Mouse (Mus musculus) CH12.LX (cell line): Measurements from ENCODE around the gene Plekhn1. TPM values are rescaled to one million over a fixed set of nuclear protein-coding genes. Genes with fewer than 3 reads are reported as not detected.

ENCODE experiments used
- DNase-seq: peaks from one replicate; pipeline ENCODE4 v3.0.0-alpha.2; 2013; ENCODE audit errors: extremely low read depth
- H3K27ac ChIP-seq: 2 replicates; pipeline ENCODE4 v1.5.1; 2012; ENCODE audit warnings: low read depth, mild to moderate bottlenecking, control low read depth, moderate library complexity; ENCODE audit not compliant: insufficient read depth
- H3K27me3 ChIP-seq: replicated peaks from 2 replicates; pipeline ENCODE3; 2012; ENCODE audit warnings: inconsistent platforms
- H3K36me3 ChIP-seq, 2 experiments: replicated peaks in 1 of 2; 2 replicates each; pipeline versions ENCODE3 to v1.6.1; 2012; ENCODE audit warnings: inconsistent platforms in 1 of 2, low read length in 1 of 2, mild to moderate bottlenecking in 1 of 2, mixed read lengths in 1 of 2, moderate library complexity in 1 of 2; ENCODE audit not compliant: control insufficient read depth in 1 of 2, insufficient read depth in 1 of 2
- H3K4me1 ChIP-seq, 2 experiments: 2 replicates each; pipeline ENCODE4 v1.6.1; 2012; ENCODE audit warnings: inconsistent platforms in 1 of 2, moderate library complexity in 1 of 2; ENCODE audit not compliant: insufficient read depth in 2 of 2, control insufficient read depth in 1 of 2
- H3K4me2 ChIP-seq: 2 replicates; pipeline ENCODE4 v1.6.1; 2012; ENCODE audit warnings: low read depth, mild to moderate bottlenecking, control low read depth; ENCODE audit not compliant: poor library complexity, insufficient read depth, severe bottlenecking
- H3K4me3 ChIP-seq, 3 experiments: fragments of 150-350 bp in 1 of 3; sonication (generic) in 1 of 3; replicated peaks in 1 of 3; 2 replicates each; pipeline versions ENCODE3 to v1.5.1; 2011 to 2012; ENCODE audit warnings: low read depth in 2 of 3, low read length in 2 of 3, mild to moderate bottlenecking in 2 of 3, moderate library complexity in 2 of 3, control low read depth in 1 of 3, improper control_type of control experiment in 1 of 3, inconsistent platforms in 1 of 3, mixed read lengths in 1 of 3; ENCODE audit not compliant: poor library complexity in 1 of 3
- H3K79me2 ChIP-seq: replicated peaks from 2 replicates; pipeline ENCODE4 v1.6.1; 2012; ENCODE audit warnings: mild to moderate bottlenecking, moderate library complexity; ENCODE audit not compliant: control insufficient read depth, poor library complexity, insufficient read depth, severe bottlenecking; ENCODE audit errors: extremely low read depth
- H3K9ac ChIP-seq: 2 replicates; pipeline ENCODE4 v1.6.1; 2012; ENCODE audit warnings: low read depth, mild to moderate bottlenecking, control low read depth, moderate library complexity; ENCODE audit not compliant: insufficient read depth
- H3K9me3 ChIP-seq: replicated peaks from 2 replicates; pipeline ENCODE3; 2012; ENCODE audit warnings: low read length, inconsistent platforms, mixed read lengths
- BHLHE40 ChIP-seq: IDR thresholded peaks from 2 replicates; pipeline ENCODE4 v1.6.1; 2011; ENCODE audit warnings: mild to moderate bottlenecking, low read depth, low read length, improper control_type of control experiment
- CHD1 ChIP-seq: IDR thresholded peaks from 2 replicates; pipeline ENCODE4 v1.6.1; 2012; ENCODE audit warnings: low read depth, low read length, improper control_type of control experiment, inconsistent platforms
- CHD2 ChIP-seq: IDR thresholded peaks from 2 replicates; pipeline ENCODE4 v1.6.1; 2011; ENCODE audit warnings: low read length, improper control_type of control experiment
- CTCF ChIP-seq, 2 experiments: IDR thresholded peaks in 1 of 2; conservative IDR thresholded peaks in 1 of 2; 2 replicates each; pipeline ENCODE4 v1.5.1; 2011 to 2012; ENCODE audit warnings: low read depth in 2 of 2, low read length in 2 of 2, improper control_type of control experiment in 1 of 2, inconsistent platforms in 1 of 2, mild to moderate bottlenecking in 1 of 2, moderate library complexity in 1 of 2
- E2F4 ChIP-seq: IDR thresholded peaks from 2 replicates; pipeline ENCODE4 v1.6.1; 2011; ENCODE audit warnings: low read depth, low read length, improper control_type of control experiment; ENCODE audit not compliant: insufficient replicate concordance
- ELF1 ChIP-seq: IDR thresholded peaks from 2 replicates; pipeline ENCODE4 v1.6.1; 2014; ENCODE audit warnings: low read depth, mild to moderate bottlenecking, inconsistent platforms, low read length, improper control_type of control experiment
- EP300 ChIP-seq: IDR thresholded peaks from 2 replicates; pipeline ENCODE4 v1.6.1; 2011; ENCODE audit warnings: low read length, improper control_type of control experiment
- ETS1 ChIP-seq: conservative IDR thresholded peaks from 2 replicates; pipeline ENCODE4 v1.6.1; 2012; ENCODE audit warnings: low read depth, mild to moderate bottlenecking, inconsistent platforms, low read length, improper control_type of control experiment, moderate library complexity
- GABPA ChIP-seq: IDR thresholded peaks from 2 replicates; pipeline ENCODE4 v1.6.1; 2012; ENCODE audit warnings: low read depth, low read length, improper control_type of control experiment, inconsistent platforms; ENCODE audit not compliant: insufficient replicate concordance
- HCFC1 ChIP-seq: IDR thresholded peaks from 2 replicates; pipeline ENCODE4 v1.6.1; 2012; ENCODE audit warnings: low read depth, mild to moderate bottlenecking, inconsistent platforms, low read length, improper control_type of control experiment
- IRF4 ChIP-seq: IDR thresholded peaks from 2 replicates; pipeline ENCODE4 v1.6.1; 2014; ENCODE audit warnings: low read depth, mild to moderate bottlenecking, inconsistent platforms, low read length, improper control_type of control experiment
- JUN ChIP-seq: IDR thresholded peaks from 2 replicates; pipeline ENCODE4 v1.6.1; 2011; ENCODE audit warnings: low read depth, mild to moderate bottlenecking, low read length, improper control_type of control experiment, moderate library complexity; ENCODE audit not compliant: insufficient read depth
- JUND ChIP-seq: conservative IDR thresholded peaks from 2 replicates; pipeline ENCODE4 v1.6.1; 2011; ENCODE audit warnings: low read depth, low read length, improper control_type of control experiment
- KAT2A ChIP-seq: IDR thresholded peaks from 2 replicates; pipeline ENCODE4 v1.6.1; 2012; ENCODE audit warnings: low read length, improper control_type of control experiment, inconsistent platforms; ENCODE audit not compliant: insufficient replicate concordance
- MAFK ChIP-seq: IDR thresholded peaks from 2 replicates; pipeline ENCODE4 v1.6.1; 2011; ENCODE audit warnings: low read length, improper control_type of control experiment; ENCODE audit not compliant: insufficient replicate concordance
- MAX ChIP-seq: IDR thresholded peaks from 2 replicates; pipeline ENCODE4 v1.6.1; 2011; ENCODE audit warnings: low read length, improper control_type of control experiment
- MAZ ChIP-seq: IDR thresholded peaks from 2 replicates; pipeline ENCODE4 v1.6.1; 2012; ENCODE audit warnings: low read depth, mild to moderate bottlenecking, inconsistent platforms, low read length, improper control_type of control experiment, moderate library complexity
- MEF2A ChIP-seq: IDR thresholded peaks from 2 replicates; pipeline ENCODE4 v1.6.1; 2014; ENCODE audit warnings: low read depth, mild to moderate bottlenecking, inconsistent platforms, low read length, improper control_type of control experiment, borderline replicate concordance
- MXI1 ChIP-seq: IDR thresholded peaks from 2 replicates; pipeline ENCODE4 v1.6.1; 2011; ENCODE audit warnings: mild to moderate bottlenecking, low read depth, low read length, improper control_type of control experiment
- MYC ChIP-seq: IDR thresholded peaks from 2 replicates; pipeline ENCODE4 v1.6.1; 2011; ENCODE audit warnings: low read depth, mild to moderate bottlenecking, improper control_type of control experiment, low read length
- NELFE ChIP-seq: IDR thresholded peaks from 2 replicates; pipeline ENCODE4 v1.6.1; 2011; ENCODE audit warnings: low read depth, low read length, improper control_type of control experiment
- NRF1 ChIP-seq: IDR thresholded peaks from 2 replicates; pipeline ENCODE4 v1.6.1; 2014; ENCODE audit warnings: low read depth, mild to moderate bottlenecking, inconsistent platforms, low read length, improper control_type of control experiment, moderate library complexity
- PAX5 ChIP-seq: IDR thresholded peaks from 2 replicates; pipeline ENCODE4 v1.6.1; 2012; ENCODE audit warnings: low read length, inconsistent platforms, mixed read lengths
- POLR2A ChIP-seq: IDR thresholded peaks from 2 replicates; pipeline ENCODE4 v1.6.1; 2011; ENCODE audit warnings: low read depth, mild to moderate bottlenecking, improper control_type of control experiment, low read length
- POLR2AphosphoS2 ChIP-seq: IDR thresholded peaks from 2 replicates; pipeline ENCODE4 v1.6.1; 2011; ENCODE audit warnings: low read depth, low read length, improper control_type of control experiment
- RAD21 ChIP-seq: IDR thresholded peaks from 2 replicates; pipeline ENCODE4 v1.6.1; 2011; ENCODE audit warnings: low read depth, mild to moderate bottlenecking, low read length, improper control_type of control experiment, moderate library complexity
- RCOR1 ChIP-seq: conservative IDR thresholded peaks from 2 replicates; pipeline ENCODE4 v1.6.1; 2012; ENCODE audit warnings: low read depth, mild to moderate bottlenecking, inconsistent platforms, low read length, improper control_type of control experiment
- SIN3A ChIP-seq: IDR thresholded peaks from 2 replicates; pipeline ENCODE4 v1.6.1; 2012; ENCODE audit warnings: low read length, improper control_type of control experiment, inconsistent platforms
- SMC3 ChIP-seq: IDR thresholded peaks from 2 replicates; pipeline ENCODE4 v1.6.1; 2011; ENCODE audit warnings: low read depth, low read length, improper control_type of control experiment
- TBP ChIP-seq: conservative IDR thresholded peaks from 2 replicates; pipeline ENCODE4 v1.6.1; 2011; ENCODE audit warnings: low read depth, low read length, improper control_type of control experiment
- TCF12 ChIP-seq: IDR thresholded peaks from 2 replicates; pipeline ENCODE4 v1.6.1; 2014; ENCODE audit warnings: low read depth, mild to moderate bottlenecking, inconsistent platforms, low read length, improper control_type of control experiment
- UBTF ChIP-seq: IDR thresholded peaks from 2 replicates; pipeline ENCODE4 v1.6.1; 2012; ENCODE audit warnings: low read depth, mild to moderate bottlenecking, inconsistent platforms, low read length, improper control_type of control experiment, moderate library complexity
- USF1 ChIP-seq: IDR thresholded peaks from 2 replicates; pipeline ENCODE4 v1.6.1; 2014; ENCODE audit warnings: low read depth, mild to moderate bottlenecking, inconsistent platforms, low read length, improper control_type of control experiment
- USF2 ChIP-seq: conservative IDR thresholded peaks from 2 replicates; pipeline ENCODE4 v1.6.1; 2011; ENCODE audit warnings: low read depth, low read length, improper control_type of control experiment
- ZC3H11A ChIP-seq: IDR thresholded peaks from 2 replicates; pipeline ENCODE4 v1.6.1; 2012; ENCODE audit warnings: low read depth, mild to moderate bottlenecking, inconsistent platforms, low read length, improper control_type of control experiment
- ZKSCAN1 ChIP-seq: IDR thresholded peaks from 2 replicates; pipeline ENCODE4 v1.6.1; 2012; ENCODE audit warnings: low read depth, inconsistent platforms, low read length, improper control_type of control experiment, borderline replicate concordance
- ZMIZ1 ChIP-seq: IDR thresholded peaks from 2 replicates; pipeline ENCODE4 v1.6.1; 2012; ENCODE audit warnings: low read depth, mild to moderate bottlenecking, inconsistent platforms, low read length, improper control_type of control experiment
- ZNF384 ChIP-seq: IDR thresholded peaks from 2 replicates; pipeline ENCODE4 v1.6.1; 2012; ENCODE audit warnings: low read depth, low read length, improper control_type of control experiment, inconsistent platforms
- dilution Hi-C: fragments of 300-500 bp; cut with MboI; formaldehyde crosslinking; loops from 2 replicates; pipeline ENCODE4 v1.14.3; 2020; ENCODE audit warnings: low sequenced_read_pairs; ENCODE audit not compliant: extremely low pct_unique_long_range_greater_than_20kb, extremely low pct_ligation_motif_present
- in situ Hi-C: fragments of 300-500 bp; cut with MboI; formaldehyde crosslinking; loops from 3 replicates; pipeline ENCODE4 v1.14.3; 2019; ENCODE audit warnings: low sequenced_read_pairs, low pct_ligation_motif_present, low pct_unique_long_range_greater_than_20kb, mixed read lengths
- polyA plus RNA-seq: library from polyadenylated mRNA; unstranded; fragments of >175 nt; gene quantifications from 2 replicates; pipeline ENCODE4 v1.2.1, GENCODE M21; 2012; ENCODE audit warnings: low read depth; ENCODE audit not compliant: insufficient read length
- total RNA-seq, 2 experiments: library from RNA; depleted of rRNA; stranded (reverse); fragments of 300-350 nt in 1 of 2; fragments of >200 nt in 1 of 2; gene quantifications; 2 replicates each; pipeline ENCODE4 v1.2.3; 2012 to 2014

Gene Plekhn1
- 8.2 and 9.7 TPM in 2 replicates for total RNA-seq (2012; rRNA removed)
- total RNA-seq (2014; rRNA removed), result 3.3 TPM in 2 replicates
- 6.5 and 7.2 TPM in 2 replicates for polyA plus RNA-seq

DNA sequence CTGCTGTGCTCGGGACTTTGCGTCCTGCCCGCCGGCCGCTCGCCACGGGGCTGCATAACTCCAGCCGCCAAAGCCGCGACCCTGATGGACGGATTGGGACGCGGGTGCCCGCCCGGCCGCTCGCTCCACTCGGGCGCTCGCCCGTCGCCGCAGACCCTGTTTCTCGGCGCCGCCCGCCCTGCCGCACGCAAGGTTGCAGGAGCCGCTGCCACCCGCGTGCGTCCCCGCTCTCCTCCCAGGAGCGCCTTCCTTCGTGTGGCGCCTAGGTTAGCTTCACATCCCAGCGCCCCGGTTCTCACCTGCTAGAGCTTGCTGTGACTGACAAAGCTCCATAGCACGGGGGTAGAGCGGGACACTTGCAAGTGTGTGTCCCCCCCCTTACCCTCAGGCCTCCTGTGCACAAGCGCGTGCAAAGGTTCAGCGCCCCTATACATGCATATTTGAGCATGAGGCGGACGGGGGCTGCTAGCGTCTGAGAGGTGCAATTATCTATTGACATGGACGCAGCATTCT, at the start of gene Plekhn1:
Plekhn1 (minus strand) TSS at position 157 of the 513 bp plus-strand sequence.
- Histone ChIP-seq H3K79me2 (peaks cover 31% of the 10 kb centered on the region), H3K9ac (peak within 1 kb of the TSS; percentile 85), H3K4me2 (peak within 1 kb of the TSS; percentile 82), H3K9me3 (no peaks in the 10 kb centered on the region), H3K27me3 (no peaks in the 10 kb centered on the region), H3K36me3 (peaks cover 58 to 70% of the 10 kb centered on the region in 2 experiments), H3K27ac (no peak within 1 kb of the TSS), H3K4me3 (peak within 1 kb of the TSS; percentile 67 to 88 (median 85)), H3K4me1 (peaks cover 8 to 32% of the 10 kb centered on the region in 2 experiments)
- DNase-seq, result peak; percentile 55
- dilution Hi-C loops, result no loop called here
- TF ChIP-seq HCFC1 (peak; percentile 55; the same call in 1 of the 2 replicates), KAT2A (no peak), IRF4 (peak; percentile 42; the same call in 1 of the 2 replicates), CTCF (conservative IDR thresholded peaks at IDR 0.05 in 1 of 2, IDR thresholded peaks at IDR 0.05 in 1 of 2; ENCODE audit: low read depth in 2 of 2, low read length in 2 of 2) (no peak), ZMIZ1 (0 out of 2 replicates have a peak, but pooled peaks have one; percentile 34), UBTF (peak; percentile 79), MAFK (no peak), POLR2AphosphoS2 (no peak), ZC3H11A (no peak), MEF2A (no peak), PAX5 (no peak), RCOR1 (no peak), POLR2A (peak; percentile 57), JUND (no peak), SMC3 (no peak), CHD1 (no peak), MYC (peak; percentile 57), ETS1 (no peak), SIN3A (no peak), CHD2 (no peak), TCF12 (0 out of 2 replicates have a peak, but pooled peaks have one; percentile 26), EP300 (no peak), BHLHE40 (peak; percentile 40; the same call in 1 of the 2 replicates), GABPA (no peak), ELF1 (no peak), ZKSCAN1 (no peak), NRF1 (no peak; the same call in none of the 2 replicates), USF2 (no peak), MAZ (no peak), E2F4 (no peak), MXI1 (peak; percentile 56), MAX (peak; percentile 83), NELFE (peak; percentile 38; the same call in 1 of the 2 replicates), JUN (no peak), ZNF384 (no peak), RAD21 (no peak; the same call in 1 of the 2 replicates), TBP (no peak), USF1 (no peak)
- in situ Hi-C loops, result no loop called here
